Mouse (Mus musculus) midbrain, embryonic 14.5 days (tissue): ENCODE data around the gene Ndc80. TPM values are rescaled to one million over a fixed set of nuclear protein-coding genes. Genes with fewer than 3 reads are reported as not detected.

ENCODE experiments used
- ATAC-seq: fragments of 200-750 bp; cut with Nextera tagmentation; 2 replicates; pipeline ENCODE4 v1.8.0; 2017; ENCODE audit warnings: moderate number of reproducible peaks, moderate library complexity; ENCODE audit not compliant: low FRiP score, low TSS enrichment
- DNase-seq: peaks from one replicate; pipeline ENCODE4 v3.0.0-alpha.2; 2015
- H3K27ac ChIP-seq: fragments of 300-500 bp; sonication (generic); replicated peaks from 2 replicates; pipeline ENCODE4 v1.5.1; 2014; ENCODE audit warnings: mild to moderate bottlenecking, low read depth, low read length, moderate library complexity
- H3K27me3 ChIP-seq: fragments of 300-500 bp; sonication (generic); 2 replicates; pipeline ENCODE4 v1.6.1; 2014; ENCODE audit warnings: low read length, control low read depth, mixed read lengths; ENCODE audit not compliant: control insufficient read depth, insufficient read depth
- H3K36me3 ChIP-seq: fragments of 300-500 bp; sonication (generic); 2 replicates; pipeline ENCODE4 v1.6.1; 2014; ENCODE audit warnings: low read length, control low read depth; ENCODE audit not compliant: control insufficient read depth, insufficient read depth
- H3K4me1 ChIP-seq: fragments of 300-500 bp; sonication (generic); 2 replicates; pipeline ENCODE4 v1.6.1; 2014; ENCODE audit warnings: mild to moderate bottlenecking, antibody characterized with exemption, low read length, control low read depth; ENCODE audit not compliant: control insufficient read depth, insufficient read depth
- H3K4me2 ChIP-seq: fragments of 300-500 bp; sonication (generic); 2 replicates; pipeline ENCODE4 v1.6.1; 2014; ENCODE audit warnings: mild to moderate bottlenecking, low read length, moderate library complexity
- H3K4me3 ChIP-seq: fragments of 300-500 bp; sonication (generic); replicated peaks from 2 replicates; pipeline ENCODE4 v1.5.1; 2014; ENCODE audit warnings: low read depth, low read length
- H3K9ac ChIP-seq: fragments of 300-500 bp; sonication (generic); replicated peaks from 2 replicates; pipeline ENCODE4 v1.6.1; 2014; ENCODE audit warnings: mild to moderate bottlenecking, low read length, moderate library complexity
- H3K9me3 ChIP-seq: fragments of 300-500 bp; sonication (generic); 2 replicates; pipeline ENCODE4 v1.6.1; 2016; ENCODE audit warnings: low read length, control low read depth, mixed read lengths; ENCODE audit not compliant: control insufficient read depth
- WGBS: fragments of 180-500 bp; shearing (Covaris S2); extraction: QIAGEN DNeasy Blood & Tissue Kit; methylation state at CpG from one replicate; pipeline ENCODE4 v1.1.7; 2014; 5-methylcytosine and 5-hydroxymethylcytosine counted together
- polyA plus RNA-seq: library from polyadenylated mRNA; unstranded; fragments of >200 nt; fragmentation: Nextera tagmentation; extraction: Ambion mirVana; gene quantifications from 2 replicates; pipeline ENCODE4 v1.2.1, GENCODE M21; 2014

Gene Ndc80
- polyA plus RNA-seq, 1 experiment from 2014 or later = 9.6 TPM

GRCm38 (mm10) chr17:71528042-71528441 lies 1.4 kb upstream of the Ndc80 start:
- H3K4me1 ChIP-seq = peaks cover 5% of the 10 kb centered on the region; the same call in 1 of the 2 replicates
- no peak overlapping the region for H3K4me2 ChIP-seq
- ATAC-seq (no peak), DNase-seq (no peak)
- H3K9me3 ChIP-seq = no peaks in the 10 kb centered on the region
- H3K27ac ChIP-seq = no peak overlapping the region
- no peak overlapping the region for H3K9ac ChIP-seq
- H3K36me3 ChIP-seq = 0 out of 2 replicates have a peak, but pooled peaks cover 2% of the 10 kb centered on the region
- H3K4me3 ChIP-seq = no peak overlapping the region
- no peaks in the 10 kb centered on the region for H3K27me3 ChIP-seq

- H3K9me3 ChIP-seq = no peaks in the 10 kb centered on the region
- H3K36me3 ChIP-seq = 0 out of 2 replicates have a peak, but pooled peaks cover 2% of the 10 kb centered on the region
- ATAC-seq = 0 out of 2 replicates have a peak, but pooled peaks have one; percentile 3
- peak overlapping the region; percentile 73 for H3K4me2 ChIP-seq
- H3K4me1 ChIP-seq = peaks cover 5% of the 10 kb centered on the region; the same call in 1 of the 2 replicates
- WGBS = under 1% methylated on average over 13 of the region's 13 CpGs
- H3K27ac ChIP-seq = peak overlapping the region; percentile 97
- H3K9ac ChIP-seq = peak overlapping the region; percentile 66
- peak; percentile 1 for DNase-seq
- H3K4me3 ChIP-seq = peak overlapping the region; percentile 51
- no peaks in the 10 kb centered on the region for H3K27me3 ChIP-seq
These were observed 352 bp downstream of the Ndc80 start for GRCm38 (mm10) chr17:71526302-71526708.

GRCm38 (mm10) chr17:71510297-71510696 lies 16.4 kb downstream of the Ndc80 start:
- no peak for ATAC-seq
- Histone ChIP-seq H3K9ac (no peak overlapping the region), H3K4me1 (no peaks in the 10 kb centered on the region), H3K36me3 (peaks cover 23% of the 10 kb centered on the region; the same call in 1 of the 2 replicates), H3K4me3 (no peak overlapping the region), H3K27me3 (no peaks in the 10 kb centered on the region), H3K4me2 (no peak overlapping the region), H3K9me3 (no peaks in the 10 kb centered on the region), H3K27ac (no peak overlapping the region)
- 97% methylated on average over 11 of the region's 11 CpGs for WGBS
- no peak for DNase-seq

- no peak overlapping the region for H3K9ac ChIP-seq
- H3K4me2 ChIP-seq = no peak overlapping the region
- no peaks in the 10 kb centered on the region for H3K27me3 ChIP-seq
- no peaks in the 10 kb centered on the region for H3K9me3 ChIP-seq
- no peak for DNase-seq
- ATAC-seq = no peak
- peaks cover 21% of the 10 kb centered on the region for H3K36me3 ChIP-seq
- no peaks in the 10 kb centered on the region for H3K4me1 ChIP-seq
- WGBS = 91% methylated on average over 8 of the region's 8 CpGs
- H3K4me3 ChIP-seq = no peak overlapping the region
- no peak overlapping the region for H3K27ac ChIP-seq
These were observed 19.8 kb downstream of the Ndc80 start for GRCm38 (mm10) chr17:71506832-71507231.

GRCm38 (mm10) chr17:71495784-71496183 lies 30.9 kb downstream of the Ndc80 start:
- DNase-seq = no peak
- Histone ChIP-seq H3K27ac (no peak overlapping the region), H3K9me3 (no peaks in the 10 kb centered on the region), H3K4me1 (no peaks in the 10 kb centered on the region), H3K4me2 (no peak overlapping the region), H3K4me3 (no peak overlapping the region), H3K27me3 (no peaks in the 10 kb centered on the region), H3K36me3 (peaks cover 8% of the 10 kb centered on the region; the same call in 1 of the 2 replicates), H3K9ac (no peak overlapping the region)
- ATAC-seq = no peak
- 93% methylated on average over 4 of the region's 4 CpGs for WGBS

GRCm38 (mm10) chr17:71491332-71491686 lies 35.3 kb downstream of the Ndc80 start:
- H3K9me3 ChIP-seq = no peaks in the 10 kb centered on the region
- DNase-seq = no peak
- H3K9ac ChIP-seq = no peak overlapping the region
- H3K36me3 ChIP-seq = no peaks in the 10 kb centered on the region
- 83% methylated on average over 4 of the region's 4 CpGs for WGBS
- H3K4me3 ChIP-seq = no peak overlapping the region
- H3K27me3 ChIP-seq = no peaks in the 10 kb centered on the region
- H3K27ac ChIP-seq = no peak overlapping the region
- no peaks in the 10 kb centered on the region for H3K4me1 ChIP-seq
- H3K4me2 ChIP-seq = no peak overlapping the region
- no peak for ATAC-seq

- DNase-seq = no peak
- Histone ChIP-seq H3K9me3 (no peaks in the 10 kb centered on the region), H3K4me2 (no peak overlapping the region), H3K4me1 (no peaks in the 10 kb centered on the region), H3K36me3 (no peaks in the 10 kb centered on the region), H3K27ac (no peak overlapping the region), H3K9ac (no peak overlapping the region), H3K27me3 (no peaks in the 10 kb centered on the region), H3K4me3 (no peak overlapping the region)
- ATAC-seq = no peak
- 90% methylated on average over 9 of the region's 9 CpGs for WGBS
These were observed 35.9 kb downstream of the Ndc80 start for GRCm38 (mm10) chr17:71490666-71491331.

GRCm38 (mm10) chr17:71489703-71490461 lies 36.8 kb downstream of the Ndc80 start:
- Histone ChIP-seq H3K4me1 (no peaks in the 10 kb centered on the region), H3K4me3 (no peak overlapping the region), H3K27me3 (no peaks in the 10 kb centered on the region), H3K36me3 (no peaks in the 10 kb centered on the region), H3K27ac (no peak overlapping the region), H3K9me3 (no peaks in the 10 kb centered on the region), H3K4me2 (no peak overlapping the region), H3K9ac (no peak overlapping the region)
- ATAC-seq (no peak), DNase-seq (no peak)
- WGBS = 83% methylated on average over 9 of the region's 9 CpGs
